Mouse (Mus musculus) myocyte (in vitro differentiated cells): ENCODE data around the gene Tex22. TPM values are rescaled to one million over a fixed set of nuclear protein-coding genes. Genes with fewer than 3 reads are reported as not detected.

Source experiments
- H3K27me3 ChIP-seq: one replicate; pipeline ENCODE4 v1.6.1; 2011; ENCODE audit not compliant: control insufficient read depth, insufficient read depth, insufficient read length
- H3K36me3 ChIP-seq: one replicate; pipeline ENCODE4 v1.6.1; 2011; ENCODE audit not compliant: control insufficient read depth, insufficient read depth
- H3K4me2 ChIP-seq: one replicate; pipeline ENCODE4 v1.6.1; 2011; ENCODE audit warnings: low read depth, control low read depth
- H3K4me3 ChIP-seq: one replicate; pipeline ENCODE4 v1.5.1; 2011; ENCODE audit warnings: mild to moderate bottlenecking, control low read depth, moderate library complexity
- H3K79me2 ChIP-seq: one replicate; pipeline ENCODE4 v1.6.1; 2011; ENCODE audit not compliant: control insufficient read depth, insufficient read depth
- H3ac ChIP-seq: one replicate; pipeline ENCODE4 v1.6.1; 2011; ENCODE audit not compliant: control insufficient read depth, insufficient read length
- CEBPB ChIP-seq: IDR thresholded peaks from 2 replicates; pipeline ENCODE4 v1.6.1; 2011; ENCODE audit warnings: mild to moderate bottlenecking, moderate library complexity; ENCODE audit not compliant: poor library complexity, insufficient read depth, severe bottlenecking
- E2F4 ChIP-seq: IDR thresholded peaks from one replicate; pipeline ENCODE4 v1.6.1; 2011; ENCODE audit warnings: mild to moderate bottlenecking, control low read depth, moderate library complexity; ENCODE audit not compliant: insufficient read depth
- MAX ChIP-seq: IDR thresholded peaks from one replicate; pipeline ENCODE4 v1.6.1; 2011; ENCODE audit warnings: low read depth, mild to moderate bottlenecking, control low read depth
- MYOD1 ChIP-seq, 3 experiments: IDR thresholded peaks; one replicate each; pipeline ENCODE4 v1.6.1; 2011; ENCODE audit warnings: control low read depth in 2 of 3, low read depth in 2 of 3, mild to moderate bottlenecking in 2 of 3, moderate library complexity in 1 of 3; ENCODE audit not compliant: insufficient read length in 2 of 3, control insufficient read depth in 1 of 3
- MYOG ChIP-seq, 3 experiments: IDR thresholded peaks; one replicate each; pipeline ENCODE4 v1.6.1; 2011; ENCODE audit warnings: control low read depth in 2 of 3, low read depth in 2 of 3, mild to moderate bottlenecking in 2 of 3; ENCODE audit not compliant: insufficient read length in 2 of 3, control insufficient read depth in 1 of 3, insufficient read depth in 1 of 3
- POLR2A ChIP-seq: IDR thresholded peaks from one replicate; pipeline ENCODE4 v1.6.1; 2011; ENCODE audit warnings: low read depth, mild to moderate bottlenecking, control low read depth, moderate library complexity; ENCODE audit not compliant: insufficient read length
- POLR2AphosphoS2 ChIP-seq: IDR thresholded peaks from one replicate; pipeline ENCODE4 v1.6.1; 2011; ENCODE audit warnings: low read depth, control low read depth; ENCODE audit not compliant: insufficient read length
- REST ChIP-seq: IDR thresholded peaks from one replicate; pipeline ENCODE4 v1.6.1; 2011; ENCODE audit warnings: mild to moderate bottlenecking, control low read depth, moderate library complexity; ENCODE audit not compliant: insufficient read depth, insufficient read length
- SRF ChIP-seq: IDR thresholded peaks from one replicate; pipeline ENCODE4 v1.6.1; 2011; ENCODE audit warnings: low read depth; ENCODE audit not compliant: control insufficient read depth, insufficient read length
- TCF12 ChIP-seq: IDR thresholded peaks from one replicate; pipeline ENCODE4 v1.6.1; 2011; ENCODE audit warnings: mild to moderate bottlenecking, control low read depth; ENCODE audit not compliant: poor library complexity, insufficient read depth, severe bottlenecking
- TCF3 ChIP-seq: IDR thresholded peaks from one replicate; pipeline ENCODE4 v1.6.1; 2011; ENCODE audit warnings: low read depth, control low read depth; ENCODE audit not compliant: insufficient read length
- USF1 ChIP-seq: IDR thresholded peaks from one replicate; pipeline ENCODE4 v1.6.1; 2011; ENCODE audit warnings: low read depth, mild to moderate bottlenecking, control low read depth, moderate library complexity
- polyA plus RNA-seq: library from polyadenylated mRNA; unstranded; fragments of >200 nt; fragmentation: generic; extraction: Trizol; gene quantifications from one replicate; pipeline ENCODE4 v1.2.1, GENCODE M21; 2012; ENCODE audit warnings: missing spikeins

Tex22 gene
- polyA plus RNA-seq, 1 experiment: 0.11 TPM

GRCm38 (mm10) chr12:113036996-113037395 lies 37.3 kb upstream of the Tex22 start:
- Histone ChIP-seq H3K79me2 (peaks cover 96% of the 10 kb centered on the region), H3K36me3 (peaks cover 3% of the 10 kb centered on the region), H3ac (no peak overlapping the region), H3K27me3 (no peaks in the 10 kb centered on the region), H3K4me2 (no peak overlapping the region), H3K4me3 (no peak overlapping the region)
- TF ChIP-seq TCF12 (no peak), CEBPB (no peak), MAX (no peak), MYOG (IDR thresholded peaks at IDR 0.05; ENCODE audit: control insufficient read depth in 1 of 3, insufficient read depth in 1 of 3, insufficient read length in 2 of 3, low read depth in 2 of 3) (no peak), SRF (no peak), E2F4 (no peak), POLR2A (no peak), USF1 (no peak), REST (no peak), TCF3 (no peak), POLR2AphosphoS2 (no peak), MYOD1 (IDR thresholded peaks at IDR 0.05; ENCODE audit: control insufficient read depth in 1 of 3, insufficient read length in 2 of 3, low read depth in 2 of 3) (no peak)

GRCm38 (mm10) chr12:113038414-113038813 lies 35.9 kb upstream of the Tex22 start:
- Histone ChIP-seq H3K36me3 (peaks cover 6% of the 10 kb centered on the region), H3K4me3 (no peak overlapping the region), H3K27me3 (no peaks in the 10 kb centered on the region), H3K79me2 (peaks cover 95% of the 10 kb centered on the region), H3K4me2 (peak overlapping the region; percentile 41), H3ac (no peak overlapping the region)
- TF ChIP-seq TCF12: no peak
- TF ChIP-seq MAX: peak; percentile 63
- peak; percentile 62 for TF ChIP-seq USF1
- no peak for TF ChIP-seq REST
- TF ChIP-seq MYOG (IDR thresholded peaks at IDR 0.05; ENCODE audit: control insufficient read depth in 1 of 3, insufficient read depth in 1 of 3, insufficient read length in 2 of 3, low read depth in 2 of 3): no peak

DNA sequence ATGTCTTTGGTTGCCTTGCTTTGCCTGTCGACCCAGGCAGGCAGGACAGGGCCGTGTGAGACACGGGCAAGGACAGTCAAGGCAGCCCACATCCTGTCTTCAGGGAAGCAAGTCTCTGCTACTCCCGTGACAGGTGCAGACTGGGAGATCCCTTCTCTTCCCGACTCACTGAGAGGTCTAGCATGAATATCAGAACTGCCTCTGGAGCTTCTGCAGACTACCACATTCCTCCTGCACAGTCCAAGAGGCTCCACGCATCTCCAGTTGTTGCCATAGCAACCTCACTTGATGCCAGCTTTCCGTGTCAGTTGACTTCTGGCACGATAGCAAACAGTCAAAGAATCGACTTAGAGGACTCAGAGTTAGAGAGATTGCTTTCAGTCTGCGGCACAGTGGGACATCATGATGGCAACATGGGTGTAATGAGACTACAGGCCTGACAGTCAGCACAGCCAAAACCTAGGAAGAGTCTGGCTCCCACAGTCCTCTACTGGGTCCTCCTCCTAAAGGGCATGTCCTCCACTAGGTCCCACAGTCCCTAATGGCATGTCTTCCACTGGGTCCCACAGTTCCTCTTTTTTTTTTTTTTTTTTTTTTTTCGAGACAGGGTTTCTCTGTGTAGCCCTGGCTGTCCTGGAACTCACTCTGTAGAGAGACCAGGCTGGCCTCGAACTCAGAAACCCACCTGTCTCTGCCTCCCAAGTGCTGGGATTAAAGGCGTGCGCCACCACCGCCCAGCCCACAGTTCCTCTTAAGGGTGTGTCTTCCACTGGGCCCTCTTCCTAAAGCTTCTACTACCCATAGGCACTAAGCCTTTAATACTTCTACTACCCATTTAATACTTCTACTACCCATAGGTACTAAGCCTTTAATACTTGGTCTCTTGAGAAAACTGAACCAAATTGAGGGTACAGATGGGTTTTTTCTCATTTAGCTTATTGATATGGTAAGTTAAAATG lies 32.5 kb upstream of the Tex22 start:
- H3K79me2 ChIP-seq: peaks cover 88% of the 10 kb centered on the region
- TF ChIP-seq POLR2A (no peak), MYOD1 (IDR thresholded peaks at IDR 0.05; ENCODE audit: control insufficient read depth in 1 of 3, insufficient read length in 2 of 3, low read depth in 2 of 3) (peak in 2 of 3 experiments; percentile 56 to 61), POLR2AphosphoS2 (no peak), REST (no peak), USF1 (no peak), TCF3 (no peak), MYOG (IDR thresholded peaks at IDR 0.05; ENCODE audit: control insufficient read depth in 1 of 3, insufficient read depth in 1 of 3, insufficient read length in 2 of 3, low read depth in 2 of 3) (peak in 1 of 3 experiments; percentile 58), MAX (no peak), SRF (no peak), E2F4 (no peak), TCF12 (no peak), CEBPB (no peak)
- no peaks in the 10 kb centered on the region for H3K27me3 ChIP-seq
- H3ac ChIP-seq: no peak overlapping the region
- H3K4me3 ChIP-seq: no peak overlapping the region
- peaks cover 16% of the 10 kb centered on the region for H3K36me3 ChIP-seq
- H3K4me2 ChIP-seq: peak overlapping the region; percentile 56

GRCm38 (mm10) chr12:113042543-113042942 lies 31.8 kb upstream of the Tex22 start:
- Histone ChIP-seq H3K36me3 (peaks cover 16% of the 10 kb centered on the region), H3K4me2 (peak overlapping the region; percentile 35), H3ac (no peak overlapping the region), H3K4me3 (no peak overlapping the region), H3K79me2 (peaks cover 81% of the 10 kb centered on the region), H3K27me3 (no peaks in the 10 kb centered on the region)
- TF ChIP-seq E2F4 (no peak), MYOG (IDR thresholded peaks at IDR 0.05; ENCODE audit: control insufficient read depth in 1 of 3, insufficient read depth in 1 of 3, insufficient read length in 2 of 3, low read depth in 2 of 3) (no peak), POLR2A (no peak), TCF3 (no peak), SRF (no peak), CEBPB (no peak), MYOD1 (IDR thresholded peaks at IDR 0.05; ENCODE audit: control insufficient read depth in 1 of 3, insufficient read length in 2 of 3, low read depth in 2 of 3) (no peak), POLR2AphosphoS2 (no peak), REST (no peak), USF1 (no peak), TCF12 (no peak), MAX (no peak)

DNA sequence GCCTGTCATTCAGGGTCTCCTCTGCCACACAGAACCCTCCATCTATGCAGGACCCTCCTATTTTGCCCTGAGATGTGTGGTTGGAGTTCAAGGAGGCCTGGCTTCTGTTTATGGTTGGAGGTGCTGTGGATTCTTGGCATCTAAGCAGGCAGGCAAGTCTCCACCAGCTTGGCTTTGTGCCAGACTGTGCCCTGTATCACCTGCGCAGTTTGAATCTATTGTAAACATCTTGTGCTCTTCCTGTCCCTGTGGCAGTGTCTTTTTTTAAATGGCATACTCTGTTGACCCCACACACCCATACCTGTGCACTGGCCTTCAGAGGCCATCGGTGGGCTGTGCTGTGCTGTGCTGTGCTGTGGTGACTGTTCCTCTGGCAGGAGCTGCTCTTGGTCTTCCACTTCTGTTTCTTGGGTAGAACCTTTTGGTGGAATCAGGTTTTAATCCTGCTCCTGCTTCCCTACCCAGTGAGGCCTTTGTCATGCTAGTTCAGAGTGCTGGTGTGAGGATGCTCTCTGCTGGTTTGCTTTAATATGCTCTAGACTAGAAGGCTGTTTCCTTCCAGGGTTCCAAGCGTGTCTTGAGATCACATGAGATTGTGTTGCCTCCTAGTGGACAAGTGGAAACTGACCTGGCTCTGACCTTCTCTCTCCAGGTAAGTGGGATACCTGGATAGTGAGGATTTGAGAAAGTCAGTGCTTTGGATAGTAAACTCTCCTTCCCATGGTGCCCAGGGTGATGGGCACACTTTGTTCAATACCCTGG lies 29.2 kb upstream of the Tex22 start:
- H3K36me3 ChIP-seq: peaks cover 22% of the 10 kb centered on the region
- H3K27me3 ChIP-seq: no peaks in the 10 kb centered on the region
- TF ChIP-seq TCF3 (no peak), MAX (no peak), USF1 (no peak), POLR2AphosphoS2 (no peak), CEBPB (no peak), REST (no peak), TCF12 (no peak), SRF (no peak), POLR2A (no peak), MYOG (IDR thresholded peaks at IDR 0.05; ENCODE audit: control insufficient read depth in 1 of 3, insufficient read depth in 1 of 3, insufficient read length in 2 of 3, low read depth in 2 of 3) (no peak), MYOD1 (IDR thresholded peaks at IDR 0.05; ENCODE audit: control insufficient read depth in 1 of 3, insufficient read length in 2 of 3, low read depth in 2 of 3) (no peak), E2F4 (no peak)
- H3K79me2 ChIP-seq: peaks cover 58% of the 10 kb centered on the region
- no peak overlapping the region for H3K4me3 ChIP-seq
- no peak overlapping the region for H3ac ChIP-seq
- no peak overlapping the region for H3K4me2 ChIP-seq
